Mouse (Mus musculus) cortical plate, adult 2 months (tissue): ENCODE results near the gene 4930590J08Rik. TPM values are rescaled to one million over a fixed set of nuclear protein-coding genes. Genes with fewer than 3 reads are reported as not detected.

Source experiments
- H3K27ac ChIP-seq: fragments of 200-500 bp; 2 replicates; pipeline ENCODE4 v1.5.1; 2012; ENCODE audit warnings: low read length, control low read depth, inconsistent platforms; ENCODE audit not compliant: insufficient read depth
- H3K4me1 ChIP-seq: fragments of 200-500 bp; 2 replicates; pipeline ENCODE4 v1.6.1; 2011; ENCODE audit warnings: low read length; ENCODE audit not compliant: control insufficient read depth, insufficient read depth
- H3K4me3 ChIP-seq: fragments of 200-500 bp; 2 replicates; pipeline ENCODE4 v1.5.1; 2011; ENCODE audit warnings: mild to moderate bottlenecking, low read length, control low read depth; ENCODE audit not compliant: insufficient read depth
- CTCF ChIP-seq: fragments of 200-500 bp; IDR thresholded peaks from 2 replicates; pipeline ENCODE4 v1.5.1; 2011; ENCODE audit warnings: mild to moderate bottlenecking, control low read depth, low read length; ENCODE audit not compliant: insufficient read depth; ENCODE audit errors: extremely low read depth
- POLR2A ChIP-seq: fragments of 200-500 bp; IDR thresholded peaks from 2 replicates; pipeline ENCODE4 v1.6.1; 2011; ENCODE audit warnings: mild to moderate bottlenecking, low read length, control low read depth; ENCODE audit not compliant: insufficient read depth; ENCODE audit errors: extremely low read depth
- polyA plus RNA-seq: library from polyadenylated mRNA; depleted of rRNA; stranded (reverse); fragments of >200 nt; gene quantifications from 2 replicates; pipeline ENCODE4 v1.2.3, GENCODE M21; 2012; rRNA removed

The 4930590J08Rik gene
- polyA plus RNA-seq, 1 experiment, result 2.2 TPM

GRCm38 (mm10) chr6:91990101-91990500 lies 87.5 kb downstream of the 4930590J08Rik start:
- no peak overlapping the region for H3K27ac ChIP-seq
- no peak overlapping the region for H3K4me3 ChIP-seq
- TF ChIP-seq POLR2A, result no peak
- TF ChIP-seq CTCF, result no peak
- H3K4me1 ChIP-seq, result no peaks in the 10 kb centered on the region; the same call in 1 of the 2 replicates

DNA sequence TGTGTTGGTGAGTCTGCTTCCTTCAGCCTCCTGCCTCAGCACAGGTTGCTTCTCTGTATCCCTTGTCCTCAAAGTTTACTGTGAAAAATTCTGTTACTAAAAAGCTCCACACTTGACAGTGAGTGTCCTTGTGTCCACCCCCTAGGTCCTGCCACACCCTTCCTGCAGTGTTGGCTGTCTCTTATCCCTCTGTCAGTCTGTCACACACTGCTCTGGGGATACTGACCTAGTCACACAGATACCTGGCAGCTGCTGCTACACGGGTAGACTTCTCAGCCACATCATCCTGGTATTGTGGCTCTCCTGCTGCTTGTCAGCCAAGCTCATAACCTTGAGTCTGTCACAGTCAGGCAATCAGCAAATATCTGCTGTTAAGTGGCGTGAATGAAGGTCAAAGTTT lies 90.2 kb downstream of the 4930590J08Rik start:
- Histone ChIP-seq H3K27ac (no peak overlapping the region), H3K4me3 (no peak overlapping the region), H3K4me1 (no peaks in the 10 kb centered on the region; the same call in 1 of the 2 replicates)
- no peak for TF ChIP-seq CTCF
- TF ChIP-seq POLR2A, result no peak

- TF ChIP-seq POLR2A, result no peak
- TF ChIP-seq CTCF, result no peak
- Histone ChIP-seq H3K4me1 (no peaks in the 10 kb centered on the region), H3K27ac (no peak overlapping the region), H3K4me3 (no peak overlapping the region)
Measured at GRCm38 (mm10) chr6:91993795-91994505, 91.3 kb downstream of the 4930590J08Rik start.

DNA sequence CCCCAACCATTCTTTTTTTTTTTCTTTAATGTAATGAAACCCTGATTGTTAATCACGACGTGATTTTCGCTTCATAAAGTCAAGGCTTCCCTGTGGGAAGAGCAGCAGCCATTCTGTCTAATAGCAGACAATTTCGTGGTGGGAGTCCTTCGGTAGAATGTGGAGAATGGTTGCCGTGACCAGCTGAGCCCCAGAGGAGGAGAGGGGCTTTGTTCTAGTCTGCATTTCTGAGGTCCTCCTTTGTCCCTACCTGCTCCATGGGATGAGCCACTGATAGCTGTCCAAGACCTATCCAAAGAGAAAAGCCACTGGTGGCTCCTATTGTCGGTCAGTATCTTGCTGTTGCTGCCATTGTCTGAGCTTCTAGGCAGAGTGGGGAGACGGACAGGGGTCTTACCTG lies 93.5 kb downstream of the 4930590J08Rik start:
- no peaks in the 10 kb centered on the region for H3K4me1 ChIP-seq
- no peak overlapping the region for H3K27ac ChIP-seq
- TF ChIP-seq POLR2A (no peak), CTCF (no peak)
- no peak overlapping the region for H3K4me3 ChIP-seq

Other genes starting within 250 kb of the 4930590J08Rik start
- gene Slc6a6, start 218.8 kb upstream of the 4930590J08Rik start, polyA plus RNA-seq, result 94.9 and 105 TPM in 2 replicates
- 20.0 and 20.5 TPM in 2 replicates for gene Grip2, start 75.6 kb upstream of the 4930590J08Rik start, polyA plus RNA-seq
- gene Ccdc174, start 24.8 kb upstream of the 4930590J08Rik start, polyA plus RNA-seq, result 17.7 and 18.5 TPM in 2 replicates
- gene Fgd5, start 76.1 kb downstream of the 4930590J08Rik start, polyA plus RNA-seq, result 4.0 and 5.0 TPM in 2 replicates
- gene Nr2c2, start 188.6 kb downstream of the 4930590J08Rik start, polyA plus RNA-seq, result 41.8 and 44.4 TPM in 2 replicates